Mouse (Mus musculus): ENCODE measurements around the gene Gm10778.

The Gm10778 gene

DNA sequence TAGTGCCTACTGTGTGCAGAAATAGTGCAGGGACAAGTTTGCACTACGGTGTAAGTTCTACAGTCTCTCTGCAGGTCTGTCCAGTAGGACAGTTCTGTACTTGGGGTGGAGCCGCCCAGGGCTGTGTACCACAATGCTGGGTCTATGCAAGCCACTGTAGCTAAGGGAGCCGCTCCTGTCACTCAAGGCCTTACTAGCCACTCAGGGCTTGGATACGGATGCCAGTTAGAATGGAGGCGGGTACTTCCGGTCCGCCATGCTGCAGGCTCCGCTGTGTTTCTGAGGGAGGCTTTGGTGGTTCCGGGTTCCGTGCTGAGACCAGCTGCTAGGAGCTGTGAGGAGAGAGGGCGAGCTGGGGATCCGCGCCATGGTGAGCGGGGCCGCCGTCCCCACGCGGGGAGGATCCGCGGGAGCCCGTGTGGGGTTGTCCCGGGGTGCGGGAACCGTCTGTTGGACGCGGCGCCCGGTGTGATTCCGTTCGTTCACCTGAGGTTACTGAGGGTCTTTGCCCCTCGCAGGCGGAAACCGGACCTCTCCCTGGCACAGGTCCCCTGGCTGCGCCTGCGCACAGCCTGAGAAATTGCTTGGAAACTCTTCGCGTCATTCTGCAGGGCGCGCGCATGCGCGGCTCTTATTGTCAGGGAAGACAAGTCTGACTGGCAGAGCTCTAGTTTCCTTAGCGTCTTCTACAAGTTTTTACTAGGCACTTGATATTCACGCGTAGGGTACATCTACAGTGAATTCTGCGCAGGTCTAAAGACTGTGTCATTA lies 55.9 kb downstream of the Gm10778 start, which contains the start of gene Zfp433:
Gene Zfp433, plus strand, starts transcription at position 295 of the 771 bp plus-strand sequence.
- in situ Hi-C loops (cut with MboI, MseI) = loop anchor here in 1 of 2 experiments (10.0 kb wide), 1 partner anchor 60 kb away; the partner anchor contains the start of gene Gm10778
